Mouse (Mus musculus): ENCODE measurements around the gene Sdhc. TPM values are rescaled to one million over a fixed set of nuclear protein-coding genes. Genes with fewer than 3 reads are reported as not detected.
"Not testable (repeated sequence)": the region's sequence is repeated elsewhere in the genome, so short reads cannot be mapped to it uniquely, and the experiment has no call there.

The Sdhc gene
- total and polyA plus RNA-seq, 2 experiments: 194 to 375 TPM

GRCm38 (mm10) chr1:171079345-171079744, 71.1 kb downstream of the Sdhc start:
- DNase-seq (ENCODE audit: extremely low read depth, low read depth, low spot score): not testable (repeated sequence)
- WGBS: 0% methylated on average over 1 of the region's 35 CpGs

GRCm38 (mm10) chr1:171078419-171078818, 72.0 kb downstream of the Sdhc start:
- DNase-seq (ENCODE audit: extremely low read depth, low read depth, low spot score); H3K79me2 ChIP-seq (ENCODE audit: control insufficient read depth, insufficient read depth, low read length); H3K36me3 ChIP-seq (ENCODE audit: control insufficient read depth, insufficient read depth, low read length); H3K27ac ChIP-seq (replicated peaks; ENCODE audit: insufficient read depth, low read depth, low read length); H3K4me1 ChIP-seq (ENCODE audit: control insufficient read depth, insufficient read depth, low read length); H3K27me3 ChIP-seq (ENCODE audit: control insufficient read depth, insufficient read depth, low read length); H3K9ac ChIP-seq (ENCODE audit: low read depth, low read length); H3K4me3 ChIP-seq (ENCODE audit: insufficient read depth, low read depth, low read length): not testable (repeated sequence)
- 22% methylated on average over 12 of the region's 12 CpGs for WGBS

More at GRCm38 (mm10) chr1:171079345-171079744, 71.1 kb downstream of the Sdhc start:
- not testable (repeated sequence) for H3K27ac ChIP-seq (replicated peaks; ENCODE audit: insufficient read depth, low read depth, low read length); H3K4me3 ChIP-seq (ENCODE audit: insufficient read depth, low read depth, low read length); H3K36me3 ChIP-seq (ENCODE audit: control insufficient read depth, insufficient read depth, low read length); H3K4me1 ChIP-seq (ENCODE audit: control insufficient read depth, insufficient read depth, low read length); H3K79me2 ChIP-seq (ENCODE audit: control insufficient read depth, insufficient read depth, low read length); H3K9ac ChIP-seq (ENCODE audit: low read depth, low read length); H3K27me3 ChIP-seq (ENCODE audit: control insufficient read depth, insufficient read depth, low read length)

- not testable (repeated sequence) for DNase-seq (ENCODE audit: extremely low read depth, low read depth, low spot score); H3K27ac ChIP-seq (replicated peaks; ENCODE audit: insufficient read depth, low read depth, low read length); H3K4me1 ChIP-seq (ENCODE audit: control insufficient read depth, insufficient read depth, low read length); H3K27me3 ChIP-seq (ENCODE audit: control insufficient read depth, insufficient read depth, low read length); H3K9ac ChIP-seq (ENCODE audit: low read depth, low read length); H3K79me2 ChIP-seq (ENCODE audit: control insufficient read depth, insufficient read depth, low read length); H3K4me3 ChIP-seq (ENCODE audit: insufficient read depth, low read depth, low read length); H3K36me3 ChIP-seq (ENCODE audit: control insufficient read depth, insufficient read depth, low read length)
- WGBS: 3% methylated on average over 19 of the region's 27 CpGs
Observed at GRCm38 (mm10) chr1:171077955-171078354, 72.4 kb downstream of the Sdhc start.

- not testable (repeated sequence) for H3K79me2 ChIP-seq (ENCODE audit: control insufficient read depth, insufficient read depth, low read length); H3K36me3 ChIP-seq (ENCODE audit: control insufficient read depth, insufficient read depth, low read length); H3K4me1 ChIP-seq (ENCODE audit: control insufficient read depth, insufficient read depth, low read length); H3K27ac ChIP-seq (replicated peaks; ENCODE audit: insufficient read depth, low read depth, low read length); H3K9ac ChIP-seq (ENCODE audit: low read depth, low read length); DNase-seq (ENCODE audit: extremely low read depth, low read depth, low spot score); H3K27me3 ChIP-seq (ENCODE audit: control insufficient read depth, insufficient read depth, low read length); H3K4me3 ChIP-seq (ENCODE audit: insufficient read depth, low read depth, low read length)
- whole genome bisulfite sequencing: 49% methylated on average over 5 of the region's 5 CpGs
Observed at GRCm38 (mm10) chr1:171077192-171077591, 73.2 kb downstream of the Sdhc start.

Other genes with a start within 250 kb of the Sdhc start
- gene Fcrlb, start 237.7 kb downstream of the Sdhc start, total RNA-seq (2014; rRNA removed): 0.18 and 0.20 TPM in 2 replicates
- gene Fcrlb, start 237.7 kb downstream of the Sdhc start, polyA plus RNA-seq (2012; rRNA removed): 0.11 TPM in 1 of 2 replicates, not detected in the other
- gene Fcrla, start 223.0 kb downstream of the Sdhc start, total RNA-seq (2014; rRNA removed): 0.83 and 1.1 TPM in 2 replicates
- gene Fcrla, start 223.0 kb downstream of the Sdhc start, polyA plus RNA-seq (2012; rRNA removed): 0.37 and 1.1 TPM in 2 replicates
- 56.6 and 68.7 TPM in 2 replicates for gene Fcgr2b, start 174.1 kb downstream of the Sdhc start, total RNA-seq (2014; rRNA removed)
- gene Fcgr2b, start 174.1 kb downstream of the Sdhc start, polyA plus RNA-seq (2012; rRNA removed): 18.6 and 34.9 TPM in 2 replicates
- 8.4 and 10.3 TPM in 2 replicates for gene Fcgr4, start 131.7 kb downstream of the Sdhc start, total RNA-seq (2014; rRNA removed)
- 3.1 and 4.5 TPM in 2 replicates for gene Fcgr4, start 131.7 kb downstream of the Sdhc start, polyA plus RNA-seq (2012; rRNA removed)
- 11.5 and 14.5 TPM in 2 replicates for gene Fcgr3, start 85.7 kb downstream of the Sdhc start, total RNA-seq (2014; rRNA removed)
- gene Fcgr3, start 85.7 kb downstream of the Sdhc start, polyA plus RNA-seq (2012; rRNA removed): 2.6 and 4.5 TPM in 2 replicates
- gene Cfap126, start 36.7 kb downstream of the Sdhc start, total RNA-seq (2014; rRNA removed): 0.13 and 0.37 TPM in 2 replicates
- 1.5 and 3.5 TPM in 2 replicates for gene Cfap126, start 36.7 kb downstream of the Sdhc start, polyA plus RNA-seq (2012; rRNA removed)
- 0.07 and 0.09 TPM in 2 replicates for gene Mpz, start 108 bp upstream of the Sdhc start, total RNA-seq (2014; rRNA removed)
- 0.27 and 0.83 TPM in 2 replicates for gene Mpz, start 108 bp upstream of the Sdhc start, polyA plus RNA-seq (2012; rRNA removed)
- 3.8 and 10.0 TPM in 2 replicates for gene Pcp4l1, start 45.7 kb upstream of the Sdhc start, total RNA-seq (2014; rRNA removed)
- gene Pcp4l1, start 45.7 kb upstream of the Sdhc start, polyA plus RNA-seq (2012; rRNA removed): 10.5 and 15.0 TPM in 2 replicates
- gene Nr1i3, start 63.4 kb upstream of the Sdhc start, total RNA-seq (2014; rRNA removed): 178 and 264 TPM in 2 replicates
- gene Nr1i3, start 63.4 kb upstream of the Sdhc start, polyA plus RNA-seq (2012; rRNA removed): 215 and 229 TPM in 2 replicates
- 5.5 and 10.7 TPM in 2 replicates for gene Tomm40l, start 71.9 kb upstream of the Sdhc start, total RNA-seq (2014; rRNA removed)
- gene Tomm40l, start 71.9 kb upstream of the Sdhc start, polyA plus RNA-seq (2012; rRNA removed): 6.7 and 9.7 TPM in 2 replicates
- gene Apoa2, start 74.5 kb upstream of the Sdhc start, total RNA-seq (2014; rRNA removed): 15,245 and 18,176 TPM in 2 replicates
- gene Apoa2, start 74.5 kb upstream of the Sdhc start, polyA plus RNA-seq (2012; rRNA removed): 28,168 and 29,095 TPM in 2 replicates
- gene Fcer1g, start 83.8 kb upstream of the Sdhc start, total RNA-seq (2014; rRNA removed): 6.4 and 12.4 TPM in 2 replicates
- gene Fcer1g, start 83.8 kb upstream of the Sdhc start, polyA plus RNA-seq (2012; rRNA removed): 21.3 and 50.7 TPM in 2 replicates
- gene Adamts4, start 99.8 kb upstream of the Sdhc start, total RNA-seq (2014; rRNA removed): 0.09 and 0.13 TPM in 2 replicates
- 0.15 and 0.37 TPM in 2 replicates for gene Adamts4, start 99.8 kb upstream of the Sdhc start, polyA plus RNA-seq (2012; rRNA removed)
- 272 and 275 TPM in 2 replicates for gene Ndufs2, start 100.8 kb upstream of the Sdhc start, total RNA-seq (2014; rRNA removed)
- gene Ndufs2, start 100.8 kb upstream of the Sdhc start, polyA plus RNA-seq (2012; rRNA removed): 174 and 195 TPM in 2 replicates
- 4.8 and 6.4 TPM in 2 replicates for gene B4galt3, start 119.7 kb upstream of the Sdhc start, total RNA-seq (2014; rRNA removed)
- gene B4galt3, start 119.7 kb upstream of the Sdhc start, polyA plus RNA-seq (2012; rRNA removed): 16.1 and 23.9 TPM in 2 replicates
- gene Ppox, start 130.6 kb upstream of the Sdhc start, total RNA-seq (2014; rRNA removed): 11.0 and 14.4 TPM in 2 replicates
- 19.6 and 31.2 TPM in 2 replicates for gene Ppox, start 130.6 kb upstream of the Sdhc start, polyA plus RNA-seq (2012; rRNA removed)
- gene Usp21, start 137.4 kb upstream of the Sdhc start, total RNA-seq (2014; rRNA removed): 4.3 and 7.2 TPM in 2 replicates
- 20.2 and 23.8 TPM in 2 replicates for gene Usp21, start 137.4 kb upstream of the Sdhc start, polyA plus RNA-seq (2012; rRNA removed)
- 96.5 and 103 TPM in 2 replicates for gene Ufc1, start 144.4 kb upstream of the Sdhc start, total RNA-seq (2014; rRNA removed)
- gene Ufc1, start 144.4 kb upstream of the Sdhc start, polyA plus RNA-seq (2012; rRNA removed): 30.3 and 34.5 TPM in 2 replicates
- 14.7 and 15.8 TPM in 2 replicates for gene Dedd, start 178.5 kb upstream of the Sdhc start, total RNA-seq (2014; rRNA removed)
- gene Dedd, start 178.5 kb upstream of the Sdhc start, polyA plus RNA-seq (2012; rRNA removed): 28.3 and 34.1 TPM in 2 replicates
- 128 and 132 TPM in 2 replicates for gene Nit1, start 195.0 kb upstream of the Sdhc start, total RNA-seq (2014; rRNA removed)
- 120 and 139 TPM in 2 replicates for gene Nit1, start 195.0 kb upstream of the Sdhc start, polyA plus RNA-seq (2012; rRNA removed)
- 21.6 and 26.6 TPM in 2 replicates for gene Pfdn2, start 195.1 kb upstream of the Sdhc start, total RNA-seq (2014; rRNA removed)
- gene Pfdn2, start 195.1 kb upstream of the Sdhc start, polyA plus RNA-seq (2012; rRNA removed): 13.1 and 15.2 TPM in 2 replicates
- not detected in 2 replicates for gene Klhdc9, start 210.2 kb upstream of the Sdhc start, total RNA-seq (2014; rRNA removed)
- gene Klhdc9, start 210.2 kb upstream of the Sdhc start, polyA plus RNA-seq (2012; rRNA removed): 0.05 TPM in 1 of 2 replicates, not detected in the other
- 0.09 and 0.20 TPM in 2 replicates for gene Nectin4, start 219.5 kb upstream of the Sdhc start, total RNA-seq (2014; rRNA removed)
- 0.09 and 0.16 TPM in 2 replicates for gene Nectin4, start 219.5 kb upstream of the Sdhc start, polyA plus RNA-seq (2012; rRNA removed)
- gene Arhgap30, start 238.4 kb upstream of the Sdhc start, total RNA-seq (2014; rRNA removed): 2.4 and 2.8 TPM in 2 replicates
- gene Arhgap30, start 238.4 kb upstream of the Sdhc start, polyA plus RNA-seq (2012; rRNA removed): 1.3 and 2.0 TPM in 2 replicates